Mouse (Mus musculus): ENCODE data around the gene Uox. TPM values are rescaled to one million over a fixed set of nuclear protein-coding genes. Genes with fewer than 3 reads are reported as not detected.

Uox gene
- polyA plus RNA-seq, 1 experiment from 2014 or later: 121 TPM

- Histone ChIP-seq H3K9me3 (replicated peaks; ENCODE audit: control insufficient read depth, low read length) (no peaks in the 10 kb centered on the region), H3K4me1 (ENCODE audit: control insufficient read depth, low read depth, low read length) (no peaks in the 10 kb centered on the region), H3K36me3 (ENCODE audit: control insufficient read depth, insufficient read depth) (no peaks in the 10 kb centered on the region), H3K4me3 (ENCODE audit: low read depth, low read length) (no peak overlapping the region), H3K9ac (ENCODE audit: low read depth, low read length) (no peak overlapping the region), H3K27me3 (ENCODE audit: control insufficient read depth, insufficient read depth, low read depth, low read length) (no peaks in the 10 kb centered on the region), H3K27ac (ENCODE audit: low read length) (no peak overlapping the region), H3K4me2 (ENCODE audit: low read depth, low read length) (no peak overlapping the region)
- no peak for ATAC-seq (ENCODE audit: low read depth)
- 73% methylated on average over 4 of the region's 4 CpGs for WGBS (ENCODE audit: insufficient replicate concordance)
Observed at GRCm38 (mm10) chr3:146676193-146676592, 106.0 kb downstream of the Uox start.

- ATAC-seq (ENCODE audit: low read depth): no peak
- Histone ChIP-seq H3K4me1 (ENCODE audit: control insufficient read depth, low read depth, low read length) (peaks cover 3% of the 10 kb centered on the region; the same call in 1 of the 2 replicates), H3K27me3 (ENCODE audit: control insufficient read depth, insufficient read depth, low read depth, low read length) (no peaks in the 10 kb centered on the region), H3K4me2 (ENCODE audit: low read depth, low read length) (no peak overlapping the region), H3K9ac (ENCODE audit: low read depth, low read length) (no peak overlapping the region), H3K9me3 (replicated peaks; ENCODE audit: control insufficient read depth, low read length) (no peaks in the 10 kb centered on the region), H3K27ac (ENCODE audit: low read length) (no peak overlapping the region), H3K4me3 (ENCODE audit: low read depth, low read length) (no peak overlapping the region), H3K36me3 (ENCODE audit: control insufficient read depth, insufficient read depth) (no peaks in the 10 kb centered on the region)
- WGBS (ENCODE audit: insufficient replicate concordance): 82% methylated on average over 16 of the region's 16 CpGs
Observed at GRCm38 (mm10) chr3:146679646-146680045, 109.4 kb downstream of the Uox start.

GRCm38 (mm10) chr3:146680625-146681024 is 110.4 kb downstream of the Uox start:
- Histone ChIP-seq H3K4me3 (ENCODE audit: low read depth, low read length) (no peak overlapping the region), H3K4me2 (ENCODE audit: low read depth, low read length) (no peak overlapping the region), H3K9ac (ENCODE audit: low read depth, low read length) (no peak overlapping the region), H3K4me1 (ENCODE audit: control insufficient read depth, low read depth, low read length) (peaks cover 13% of the 10 kb centered on the region), H3K36me3 (ENCODE audit: control insufficient read depth, insufficient read depth) (no peaks in the 10 kb centered on the region), H3K27ac (ENCODE audit: low read length) (no peak overlapping the region), H3K27me3 (ENCODE audit: control insufficient read depth, insufficient read depth, low read depth, low read length) (peaks cover 7% of the 10 kb centered on the region), H3K9me3 (replicated peaks; ENCODE audit: control insufficient read depth, low read length) (no peaks in the 10 kb centered on the region)
- ATAC-seq (ENCODE audit: low read depth): no peak
- WGBS (ENCODE audit: insufficient replicate concordance): 79% methylated on average over 13 of the region's 13 CpGs

GRCm38 (mm10) chr3:146681696-146682095 is 111.5 kb downstream of the Uox start:
- H3K4me3 ChIP-seq (ENCODE audit: low read depth, low read length): no peak overlapping the region
- H3K36me3 ChIP-seq (ENCODE audit: control insufficient read depth, insufficient read depth): no peaks in the 10 kb centered on the region
- no peak for ATAC-seq (ENCODE audit: low read depth)
- H3K4me1 ChIP-seq (ENCODE audit: control insufficient read depth, low read depth, low read length): peaks cover 14% of the 10 kb centered on the region
- no peak overlapping the region for H3K9ac ChIP-seq (ENCODE audit: low read depth, low read length)
- no peak overlapping the region for H3K4me2 ChIP-seq (ENCODE audit: low read depth, low read length)
- H3K27ac ChIP-seq (ENCODE audit: low read length): no peak overlapping the region
- no peaks in the 10 kb centered on the region for H3K9me3 ChIP-seq (replicated peaks; ENCODE audit: control insufficient read depth, low read length)
- peaks cover 9% of the 10 kb centered on the region for H3K27me3 ChIP-seq (ENCODE audit: control insufficient read depth, insufficient read depth, low read depth, low read length)
- WGBS (ENCODE audit: insufficient replicate concordance): 73% methylated on average over 8 of the region's 8 CpGs

Other genes with a start within 250 kb of the Uox start
- 60.7 and 67.5 TPM in 2 replicates for gene Ssx2ip, start 165.8 kb upstream of the Uox start, polyA plus RNA-seq (2015; fragmentation: Nextera tagmentation; extraction: Ambion mirVana)
- gene Ctbs, start 120.6 kb upstream of the Uox start, polyA plus RNA-seq (2015; fragmentation: Nextera tagmentation; extraction: Ambion mirVana): 6.2 and 7.2 TPM in 2 replicates
- gene Spata1, start 70.7 kb upstream of the Uox start, polyA plus RNA-seq (2015; fragmentation: Nextera tagmentation; extraction: Ambion mirVana): 1.0 and 1.1 TPM in 2 replicates
- gene Gng5, start 70.6 kb upstream of the Uox start, polyA plus RNA-seq (2015; fragmentation: Nextera tagmentation; extraction: Ambion mirVana): 573 and 596 TPM in 2 replicates
- 24.6 and 25.0 TPM in 2 replicates for gene Rpf1, start 49.0 kb upstream of the Uox start, polyA plus RNA-seq (2015; fragmentation: Nextera tagmentation; extraction: Ambion mirVana)
- gene Dnase2b, start 45.2 kb downstream of the Uox start, polyA plus RNA-seq (2015; fragmentation: Nextera tagmentation; extraction: Ambion mirVana): 4.4 and 4.8 TPM in 2 replicates
- not detected in 2 replicates for gene 4930503B20Rik, start 80.9 kb downstream of the Uox start, polyA plus RNA-seq (2015; fragmentation: Nextera tagmentation; extraction: Ambion mirVana)
- 0.25 and 0.37 TPM in 2 replicates for gene Samd13, start 115.2 kb downstream of the Uox start, polyA plus RNA-seq (2015; fragmentation: Nextera tagmentation; extraction: Ambion mirVana)
- 12.4 and 12.6 TPM in 2 replicates for gene Prkacb, start 242.6 kb downstream of the Uox start, polyA plus RNA-seq (2015; fragmentation: Nextera tagmentation; extraction: Ambion mirVana)

Measured in liver, embryonic 16.5 days (tissue).